Mouse (Mus musculus) lung, postnatal 36 days (tissue): ENCODE data around the gene Mrgprb5.
A peak's percentile ranks its signal among the peaks of the same experiment; 100 is the strongest.
"Not testable (repeated sequence)": the region's sequence is repeated elsewhere in the genome, so short reads cannot be mapped to it uniquely, and the experiment has no call there.

Experiments used
- DNase-seq: peaks from one replicate; pipeline ENCODE4 v3.0.0; 2022; ENCODE audit warnings: mixed read lengths

Gene Mrgprb5

GRCm38 (mm10) chr7:48168919-48169318, at the start of gene Mrgprb5:
Gene Mrgprb5, minus strand, starts transcription at chr7:48169019.
- no peak for DNase-seq

- DNase-seq, result no peak
These were observed 30.4 kb upstream of the Mrgprb5 start, which contains the start of gene Mrgprb4 for GRCm38 (mm10) chr7:48199188-48199587. Gene Mrgprb4, minus strand, starts transcription at chr7:48199288.

- DNase-seq, result no peak
These were observed 1.3 kb downstream of the Mrgprb5 start for GRCm38 (mm10) chr7:48167471-48167870.

GRCm38 (mm10) chr7:48138248-48138702, 30.5 kb downstream of the Mrgprb5 start:
- DNase-seq, result peak; percentile 44

GRCm38 (mm10) chr7:48137216-48138077, 31.4 kb downstream of the Mrgprb5 start:
- DNase-seq, result peak; percentile 7

GRCm38 (mm10) chr7:48132674-48133073, 36.1 kb downstream of the Mrgprb5 start:
- DNase-seq, result no peak

- peak; percentile 35 for DNase-seq
These were observed 36.6 kb downstream of the Mrgprb5 start for GRCm38 (mm10) chr7:48132247-48132646.

GRCm38 (mm10) chr7:48131820-48132219, 37.0 kb downstream of the Mrgprb5 start:
- DNase-seq, result not testable (repeated sequence)

- DNase-seq, result no peak
These were observed 45.0 kb downstream of the Mrgprb5 start for GRCm38 (mm10) chr7:48123806-48124205.
